Mouse (Mus musculus) layer of hippocampus, postnatal 14 days (tissue): ENCODE results near the gene Tmem202. TPM values are rescaled to one million over a fixed set of nuclear protein-coding genes. Genes with fewer than 3 reads are reported as not detected.
A peak's percentile ranks its signal among the peaks of the same experiment; 100 is the strongest.

Source experiments
- DNase-seq, 2 experiments: peaks; one replicate each; pipeline ENCODE4 v3.0.0; 2021 to 2022; ENCODE audit warnings: low spot score in 2 of 2, mixed read lengths in 1 of 2
- total RNA-seq, 2 experiments: library from RNA; stranded (reverse); gene quantifications; 2 replicates each; pipeline ENCODE4 v1.2.3; 2021

The Tmem202 gene
- total RNA-seq, 2 experiments from 2014 or later: 2.4 to 2.7 TPM

GRCm38 (mm10) chr9:59537651-59538050 lies 2.0 kb downstream of the Tmem202 start:
- DNase-seq: no peak

GRCm38 (mm10) chr9:59533889-59534288 lies 5.8 kb downstream of the Tmem202 start:
- no peak for DNase-seq

GRCm38 (mm10) chr9:59533422-59533821 lies 6.2 kb downstream of the Tmem202 start:
- no peak for DNase-seq

DNA sequence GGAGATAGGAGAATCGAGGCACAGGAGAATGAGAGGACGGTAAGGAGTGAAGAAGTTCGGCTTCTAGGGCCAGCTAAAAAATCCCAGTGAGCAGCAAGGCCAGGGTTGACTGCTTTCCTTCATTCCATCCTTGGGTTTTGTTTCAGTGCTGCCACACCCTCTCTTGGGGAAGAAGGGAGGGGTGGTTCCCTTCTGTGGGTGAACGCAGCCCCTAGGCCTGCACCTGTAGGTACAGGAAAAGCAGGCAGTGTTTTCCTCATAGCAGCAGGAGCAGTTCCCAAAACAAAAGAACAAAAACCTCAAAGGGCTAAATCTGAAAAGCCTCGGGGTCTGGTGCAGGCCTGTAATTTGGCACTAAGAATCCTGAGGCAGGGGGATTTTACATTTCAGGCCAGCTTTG lies 8.0 kb downstream of the Tmem202 start:
- no peak for DNase-seq

GRCm38 (mm10) chr9:59528274-59528673 lies 11.4 kb downstream of the Tmem202 start:
- DNase-seq: no peak

GRCm38 (mm10) chr9:59527580-59527979 lies 12.1 kb downstream of the Tmem202 start:
- DNase-seq: no peak

DNA sequence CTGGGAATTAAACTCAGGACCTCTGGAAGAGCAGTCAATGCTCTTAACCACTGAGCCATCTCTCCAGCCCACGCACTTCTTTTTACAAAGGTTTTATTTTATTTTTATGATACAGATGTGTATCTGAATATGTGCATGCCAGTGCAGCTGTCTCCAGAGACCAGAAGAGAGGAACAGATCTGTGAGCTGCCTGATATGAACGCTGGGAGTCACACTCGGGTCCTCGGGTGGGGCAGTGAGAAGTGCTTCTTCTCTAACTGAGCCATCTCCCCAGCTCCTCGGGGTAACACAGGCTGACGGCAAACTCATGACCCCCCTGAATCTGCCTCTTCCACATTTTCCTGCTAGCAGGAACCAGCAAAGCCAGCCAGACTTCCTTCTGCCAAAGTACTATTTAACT lies 12.9 kb downstream of the Tmem202 start:
- DNase-seq: no peak

GRCm38 (mm10) chr9:59522906-59523305 lies 16.7 kb downstream of the Tmem202 start:
- DNase-seq: no peak

GRCm38 (mm10) chr9:59519396-59519795 lies 20.3 kb downstream of the Tmem202 start:
- no peak for DNase-seq

GRCm38 (mm10) chr9:59518976-59519375 lies 20.7 kb downstream of the Tmem202 start:
- DNase-seq: no peak

DNA sequence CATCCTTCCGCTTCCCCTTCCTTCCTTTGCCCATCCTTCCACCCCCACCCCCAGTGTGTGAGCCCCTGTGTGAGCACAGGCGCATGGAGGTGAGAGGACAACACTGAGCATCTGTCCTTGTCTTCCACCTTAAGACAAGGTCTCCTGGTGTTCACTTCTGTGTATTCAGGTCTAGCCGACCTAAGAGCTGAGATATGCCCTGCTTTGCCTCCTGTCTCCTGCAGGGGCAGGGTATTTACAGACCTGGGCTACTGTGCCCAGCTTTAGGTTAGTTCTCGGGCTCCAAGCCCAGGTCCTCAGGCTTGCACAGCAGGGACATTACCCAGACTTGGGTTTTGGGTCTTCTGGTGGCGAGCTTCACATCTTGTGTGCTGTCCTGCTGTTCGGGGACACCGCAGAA lies 22.5 kb downstream of the Tmem202 start:
- no peak for DNase-seq

DNA sequence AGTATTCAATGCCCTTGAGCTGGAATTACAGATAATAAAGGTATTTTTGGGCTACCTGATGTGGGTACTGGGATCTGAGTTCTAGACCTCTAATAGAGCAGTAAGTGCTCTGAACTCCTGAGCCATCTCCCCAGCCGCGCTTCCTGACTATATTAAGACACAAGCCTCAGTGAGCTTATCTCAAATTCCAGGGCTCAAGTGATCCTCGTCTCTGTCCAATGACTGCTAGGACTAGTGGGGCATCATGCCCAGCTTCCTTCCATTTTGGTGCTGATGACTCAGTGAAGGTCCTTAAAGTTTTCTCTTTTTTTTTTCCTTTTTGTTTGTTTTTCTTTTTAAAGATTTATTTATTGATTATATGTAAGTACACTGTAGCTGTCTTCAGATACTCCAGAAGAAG lies 24.6 kb downstream of the Tmem202 start:
- DNase-seq: no peak

DNA sequence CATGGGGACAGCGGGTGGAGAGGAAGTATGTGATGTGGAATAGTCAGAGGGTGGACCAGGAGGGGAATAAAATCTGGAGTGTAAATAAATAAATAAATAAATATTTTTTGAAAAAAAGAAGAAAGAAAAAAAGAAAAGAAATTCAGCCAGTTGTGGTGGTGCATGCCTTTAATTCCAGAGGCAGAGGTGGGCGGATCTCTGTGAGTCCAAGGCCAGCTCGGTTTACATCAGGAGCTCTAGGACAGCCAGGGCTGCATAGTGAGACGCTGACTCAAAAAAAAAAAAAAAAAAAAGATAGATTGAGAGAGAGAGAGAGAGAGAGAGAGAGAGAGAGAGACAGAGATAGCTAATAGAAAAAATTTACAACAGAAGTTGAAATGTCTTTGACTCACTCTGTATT lies 27.3 kb downstream of the Tmem202 start:
- DNase-seq: no peak

- no peak for DNase-seq
Measured at GRCm38 (mm10) chr9:59508146-59508545, 31.5 kb downstream of the Tmem202 start.

GRCm38 (mm10) chr9:59487331-59487730 lies 52.3 kb downstream of the Tmem202 start:
- DNase-seq: no peak

- DNase-seq: peak; percentile 98 to 99
Measured at GRCm38 (mm10) chr9:59486549-59487065, 53.0 kb downstream of the Tmem202 start, which contains the start of gene Arih1. TSS of gene Arih1 (minus strand) at chr9:59486618.

- no peak for DNase-seq
Measured at GRCm38 (mm10) chr9:59486076-59486518, 53.5 kb downstream of the Tmem202 start.

DNA sequence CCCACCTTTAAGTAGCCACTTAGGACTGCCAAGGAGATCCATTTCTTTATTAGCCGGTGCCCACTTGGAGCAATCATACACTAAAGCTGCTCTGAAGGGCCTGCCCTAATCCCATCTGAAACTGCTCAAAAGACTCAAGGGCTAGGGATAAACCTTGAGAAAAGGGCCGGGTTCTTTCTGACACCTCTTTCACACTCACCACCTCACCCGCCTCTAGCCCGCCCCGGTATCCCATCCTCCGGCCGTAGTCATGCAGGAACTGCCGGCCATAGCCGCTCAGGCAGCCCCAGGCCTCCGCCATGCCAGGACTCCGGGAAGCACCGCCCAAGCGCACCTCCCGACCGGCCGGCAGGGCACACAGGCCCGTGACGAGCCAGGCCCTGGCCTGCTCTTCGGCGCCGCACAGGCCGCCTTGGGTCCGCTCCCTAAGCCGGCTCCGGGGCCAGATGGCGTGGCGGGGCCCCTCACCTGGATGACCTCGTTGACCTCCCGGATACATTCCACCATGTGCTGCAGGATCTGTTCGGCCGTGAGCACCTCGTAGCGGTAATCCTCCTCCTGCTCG lies 54.1 kb downstream of the Tmem202 start:
- peak; percentile 29 to 46 for DNase-seq

DNA sequence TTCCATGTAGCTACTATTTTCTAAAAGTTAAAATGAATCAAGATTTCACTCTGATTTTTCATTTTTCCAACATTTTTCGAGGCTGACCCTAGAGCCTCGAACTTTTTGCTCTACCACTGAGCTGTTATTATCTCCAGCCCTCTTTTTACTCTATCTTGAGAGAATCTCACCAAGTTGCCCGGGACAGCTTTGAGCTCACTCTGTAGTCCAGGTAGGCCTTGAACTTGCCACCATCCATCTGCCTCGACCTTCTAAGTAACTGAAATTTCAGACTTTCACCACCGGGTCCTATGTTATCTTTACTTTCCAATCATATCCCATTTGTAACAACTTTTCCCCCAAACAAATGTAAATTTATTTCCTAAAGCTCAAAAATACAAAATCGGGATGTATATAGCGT lies 54.9 kb downstream of the Tmem202 start:
- DNase-seq: no peak

DNA sequence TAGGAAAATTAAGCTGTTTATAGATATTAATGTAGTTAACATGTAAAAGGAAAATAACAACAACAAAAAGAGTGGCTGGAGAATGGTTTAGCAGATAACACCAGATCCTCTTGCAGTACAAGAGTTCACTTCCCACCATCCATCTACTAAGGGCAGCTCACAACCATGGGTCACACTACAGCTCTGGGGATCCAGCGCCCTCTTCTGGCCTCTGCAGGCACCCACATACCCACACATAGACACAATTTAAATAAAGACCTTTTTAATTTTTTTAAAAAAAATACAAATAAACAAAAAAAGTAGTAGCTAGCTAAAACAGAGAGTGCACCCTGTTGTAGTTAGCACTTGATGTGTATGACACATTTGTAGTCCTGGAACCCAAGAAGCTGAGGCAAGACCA lies 57.2 kb downstream of the Tmem202 start:
- DNase-seq: no peak

GRCm38 (mm10) chr9:59476617-59477016 lies 63.0 kb downstream of the Tmem202 start:
- no peak for DNase-seq

DNA sequence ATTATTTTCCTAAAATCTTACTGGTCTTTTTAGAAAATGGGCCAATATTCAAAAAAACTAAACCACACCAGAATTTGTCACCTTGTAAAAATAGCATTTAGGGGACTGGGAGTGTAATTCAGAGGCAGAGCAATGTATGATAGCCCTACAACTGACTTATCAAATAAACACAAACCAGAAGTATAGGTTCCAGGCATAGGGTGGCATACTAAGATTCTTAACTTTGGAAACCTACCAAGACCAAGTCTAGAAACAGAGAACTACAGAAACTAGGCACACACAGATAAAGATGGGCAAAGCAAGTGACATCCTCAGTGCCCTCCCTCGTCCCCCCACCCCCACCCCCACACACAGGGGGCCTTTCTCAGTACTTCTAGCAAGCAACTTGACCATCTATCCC lies 64.8 kb downstream of the Tmem202 start:
- no peak for DNase-seq

DNA sequence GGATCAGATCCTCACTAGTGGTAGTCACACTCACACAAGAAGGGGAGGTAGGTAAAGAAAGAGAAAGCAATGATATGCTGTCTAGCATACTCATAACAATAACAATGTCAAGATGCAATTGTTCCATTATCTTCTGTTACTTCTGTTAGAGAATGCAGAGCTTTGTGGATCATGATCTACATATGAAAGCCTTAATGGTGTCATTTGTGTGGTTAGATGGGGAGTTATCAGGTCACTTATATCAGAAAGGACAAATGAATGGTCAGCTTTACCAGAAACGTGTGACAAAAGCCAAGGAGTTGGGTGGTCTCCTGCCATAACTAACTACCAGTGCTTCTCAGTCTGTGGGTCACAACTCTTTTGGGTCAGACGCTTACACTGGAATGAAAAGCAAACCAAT lies 66.5 kb downstream of the Tmem202 start:
- DNase-seq: no peak
